Mouse (Mus musculus) small intestine, adult 2 months (tissue): ENCODE results near the gene Kin. TPM values are rescaled to one million over a fixed set of nuclear protein-coding genes. Genes with fewer than 3 reads are reported as not detected.

Experiments used
- H3K27ac ChIP-seq: fragments of 200-500 bp; 2 replicates; pipeline ENCODE4 v1.5.1; 2012; ENCODE audit warnings: low read depth, low read length, control low read depth, inconsistent platforms; ENCODE audit not compliant: insufficient read depth
- H3K27me3 ChIP-seq: fragments of 200-500 bp; 2 replicates; pipeline ENCODE4 v1.6.1; 2012; ENCODE audit warnings: mild to moderate bottlenecking, moderate library complexity, low read length, inconsistent platforms; ENCODE audit not compliant: control insufficient read depth, insufficient read depth
- H3K36me3 ChIP-seq: fragments of 200-500 bp; 2 replicates; pipeline ENCODE4 v1.6.1; 2012; ENCODE audit warnings: mild to moderate bottlenecking, low read length, control low read depth, inconsistent platforms; ENCODE audit not compliant: control insufficient read depth, insufficient read depth
- H3K4me1 ChIP-seq: fragments of 200-500 bp; 2 replicates; pipeline ENCODE4 v1.6.1; 2012; ENCODE audit warnings: low read length, inconsistent platforms, mixed read lengths; ENCODE audit not compliant: control insufficient read depth, insufficient read depth, insufficient read length
- H3K4me3 ChIP-seq: fragments of 200-500 bp; 2 replicates; pipeline ENCODE4 v1.5.1; 2012; ENCODE audit warnings: low read depth, mild to moderate bottlenecking, control low read depth, inconsistent platforms, low read length, moderate library complexity
- CTCF ChIP-seq: fragments of 200-500 bp; IDR thresholded peaks from 2 replicates; pipeline ENCODE4 v1.5.1; 2012; ENCODE audit warnings: low read depth, mild to moderate bottlenecking, control low read depth, inconsistent platforms, low read length, moderate library complexity, mixed read lengths; ENCODE audit not compliant: insufficient replicate concordance, insufficient read length; ENCODE audit errors: extremely low read depth
- POLR2A ChIP-seq: fragments of 200-500 bp; IDR thresholded peaks from 2 replicates; pipeline ENCODE4 v1.6.1; 2012; ENCODE audit warnings: low read depth, mild to moderate bottlenecking, control low read depth, inconsistent platforms, low read length, moderate library complexity
- WGBS: fragments of 180-500 bp; shearing (Covaris S2); methylation state at CpG from one replicate; pipeline ENCODE4 v1.1.7; 2018; 5-methylcytosine and 5-hydroxymethylcytosine counted together
- polyA plus RNA-seq: library from polyadenylated mRNA; depleted of rRNA; stranded (reverse); fragments of >200 nt; gene quantifications from 2 replicates; pipeline ENCODE4 v1.2.3, GENCODE M21; 2012

Gene Kin
- polyA plus RNA-seq, 1 experiment, result 2.8 TPM

GRCm38 (mm10) chr2:10051996-10052395, 28.4 kb upstream of the Kin start:
- WGBS, result 93% methylated on average over 1 of the region's 1 CpGs
- H3K36me3 ChIP-seq, result peaks cover 23% of the 10 kb centered on the region
- H3K27ac ChIP-seq, result no peak overlapping the region
- H3K27me3 ChIP-seq, result no peaks in the 10 kb centered on the region
- H3K4me3 ChIP-seq, result no peak overlapping the region
- no peaks in the 10 kb centered on the region; the same call in 1 of the 2 replicates for H3K4me1 ChIP-seq
- TF ChIP-seq CTCF, result no peak

GRCm38 (mm10) chr2:10058836-10059235, 21.6 kb upstream of the Kin start:
- H3K4me1 ChIP-seq, result no peaks in the 10 kb centered on the region
- H3K27ac ChIP-seq, result no peak overlapping the region
- WGBS, result 73% methylated on average over 5 of the region's 5 CpGs
- no peak overlapping the region for H3K4me3 ChIP-seq
- TF ChIP-seq CTCF, result no peak
- no peak for TF ChIP-seq POLR2A
- no peaks in the 10 kb centered on the region for H3K27me3 ChIP-seq
- peaks cover 75% of the 10 kb centered on the region for H3K36me3 ChIP-seq

- 73% methylated on average over 7 of the region's 7 CpGs for WGBS
- no peak for TF ChIP-seq POLR2A
- no peak for TF ChIP-seq CTCF
- Histone ChIP-seq H3K4me3 (no peak overlapping the region), H3K27ac (no peak overlapping the region), H3K27me3 (no peaks in the 10 kb centered on the region), H3K36me3 (peaks cover 33% of the 10 kb centered on the region), H3K4me1 (peaks cover 19% of the 10 kb centered on the region)
These were observed 8.6 kb upstream of the Kin start for GRCm38 (mm10) chr2:10071751-10072150.

GRCm38 (mm10) chr2:10074470-10074869, 5.9 kb upstream of the Kin start:
- Histone ChIP-seq H3K27ac (peak overlapping the region; percentile 48; the same call in 1 of the 2 replicates), H3K27me3 (no peaks in the 10 kb centered on the region), H3K4me1 (peaks cover 31% of the 10 kb centered on the region), H3K36me3 (peaks cover 14% of the 10 kb centered on the region; the same call in 1 of the 2 replicates), H3K4me3 (no peak overlapping the region)
- TF ChIP-seq CTCF (no peak), POLR2A (no peak)
- WGBS, result 34% methylated on average over 7 of the region's 7 CpGs

GRCm38 (mm10) chr2:10076675-10077074, 3.7 kb upstream of the Kin start:
- peaks cover 32% of the 10 kb centered on the region for H3K4me1 ChIP-seq
- no peak overlapping the region for H3K4me3 ChIP-seq
- H3K27me3 ChIP-seq, result no peaks in the 10 kb centered on the region
- peaks cover 8% of the 10 kb centered on the region; the same call in 1 of the 2 replicates for H3K36me3 ChIP-seq
- WGBS, result 65% methylated on average over 8 of the region's 8 CpGs
- no peak overlapping the region for H3K27ac ChIP-seq
- TF ChIP-seq POLR2A (no peak), CTCF (no peak)

- TF ChIP-seq CTCF (no peak), POLR2A (no peak)
These were observed 566 bp upstream of the Kin start for GRCm38 (mm10) chr2:10079745-10080309.

GRCm38 (mm10) chr2:10081453-10082080, 1.2 kb downstream of the Kin start:
- H3K4me3 ChIP-seq, result no peak overlapping the region

More at GRCm38 (mm10) chr2:10079745-10080309, 566 bp upstream of the Kin start:
- Histone ChIP-seq H3K36me3 (no peaks in the 10 kb centered on the region), H3K27me3 (no peaks in the 10 kb centered on the region), H3K4me1 (peaks cover 26% of the 10 kb centered on the region), H3K27ac (peak overlapping the region; percentile 98), H3K4me3 (peak overlapping the region; percentile 94)
- WGBS, result under 1% methylated on average over 28 of the region's 28 CpGs

More at GRCm38 (mm10) chr2:10081453-10082080, 1.2 kb downstream of the Kin start:
- TF ChIP-seq CTCF (no peak), POLR2A (no peak)
- Histone ChIP-seq H3K27me3 (no peaks in the 10 kb centered on the region), H3K27ac (no peak overlapping the region), H3K36me3 (peaks cover 3% of the 10 kb centered on the region; the same call in 1 of the 2 replicates), H3K4me1 (peaks cover 15% of the 10 kb centered on the region; the same call in 1 of the 2 replicates)
- 85% methylated on average over 5 of the region's 5 CpGs for WGBS
